Mouse (Mus musculus): ENCODE results near the gene Pga5.

GRCm38 (mm10) chr19:10637840-10638239 lies 40.0 kb downstream of the Pga5 start:
- TF ChIP-seq POLR2A (IDR thresholded peaks at IDR 0.05; ENCODE audit: insufficient read depth, low read depth, low read length) (no peak), CTCF (IDR thresholded peaks at IDR 0.05; ENCODE audit: insufficient read depth, low read depth, low read length) (no peak)
